In genomic region chr13:49466393-49467075, GRCm38 (mm10) we compare ENCODE assay signal across 9 mouse cellular contexts. TPM values are rescaled to one million over a fixed set of nuclear protein-coding genes. Genes with fewer than 3 reads are reported as not detected.
A peak's percentile ranks its signal among the peaks of the same experiment; 100 is the strongest.
DNase-seq lines count a peak whose midpoint lies in the region; ATAC-seq lines count a peak whose summit lies in the region.
"Had no signal": no experiment of that assay in that cellular context is flagged by ENCODE, and none has a peak within 500 bp of the region (broad histone marks: within the 10 kb centered on the region; RNA-seq: fewer than 3 reads in every experiment).

No protein-coding gene starts in this region.

- 28% methylated on average over 11 of the region's 11 CpGs for WGBS in embryonic facial prominence, embryonic 14.5 days

- H3K36me3 ChIP-seq in embryonic facial prominence, embryonic 14.5 days (ENCODE audit: control insufficient read depth, insufficient read depth, low read length): peaks cover 35% of the 10 kb centered on the region

- intact Hi-C loops in left cerebral cortex, postnatal 4 days (cut with DNase I): no loop called here
- intact Hi-C loops in left cerebral cortex, postnatal 36 days (cut with DNase I): no loop called here
- intact Hi-C loops in heart, postnatal 25 days (cut with DNase I): no loop called here

- H3K4me3 ChIP-seq in embryonic facial prominence, embryonic 14.5 days (ENCODE audit: low read depth, low read length): no peak overlapping the region

- DNase-seq in left cerebral cortex, postnatal 4 days: peak; percentile 71
- DNase-seq in left cerebral cortex, postnatal 36 days (ENCODE audit: low spot score in 2 of 2): no peak
- peak; percentile 92 for DNase-seq in embryonic facial prominence, embryonic 14.5 days (ENCODE audit: low spot score)
- DNase-seq in heart, postnatal 25 days (ENCODE audit: low spot score): peak; percentile 53
- peak; percentile 68 for DNase-seq in ovary, postnatal 36 days (ENCODE audit: low spot score)
- no peak for DNase-seq in thymus, postnatal 25 days
- DNase-seq in layer of hippocampus, adult 18-20 months (ENCODE audit: low spot score in 2 of 2): no peak

- H3K27ac ChIP-seq in embryonic facial prominence, embryonic 14.5 days (replicated peaks; ENCODE audit: low read depth, low read length): peak overlapping the region; percentile 82

- H3K9me3 ChIP-seq in embryonic facial prominence, embryonic 14.5 days (ENCODE audit: control insufficient read depth, low read length): no peaks in the 10 kb centered on the region
- H3K9me3 ChIP-seq: G1E had no signal

- H3K4me1 ChIP-seq in embryonic facial prominence, embryonic 14.5 days (ENCODE audit: control insufficient read depth, insufficient read depth, low read length): peaks cover 25% of the 10 kb centered on the region

- H3K27me3 ChIP-seq in embryonic facial prominence, embryonic 14.5 days (replicated peaks; ENCODE audit: control insufficient read depth, insufficient read depth, low read length): no peaks in the 10 kb centered on the region

- H3K4me2 ChIP-seq in embryonic facial prominence, embryonic 14.5 days (ENCODE audit: low read depth, low read length): 0 out of 2 replicates have a peak overlapping the region, but pooled peaks have one; percentile 13

- H3K9ac ChIP-seq in embryonic facial prominence, embryonic 14.5 days (ENCODE audit: low read depth, low read length): peak overlapping the region; percentile 43; the same call in 1 of the 2 replicates

- peak; percentile 89 for ATAC-seq in embryonic facial prominence, embryonic 14.5 days (ENCODE audit: low read depth)
- no peak for ATAC-seq in megakaryocyte-erythroid progenitor cell, adult 5-6 weeks (replicated peaks; ENCODE audit: low FRiP score, low TSS enrichment, poor library complexity, severe bottlenecking)

RNA-seq across cellular contexts. Expression of gene Tes3-ps, which starts 26.6 kb away (rescaled TPM):
- 1 to 10 TPM; 2.4 to 2.8 TPM for total RNA-seq in left cerebral cortex, postnatal 4 days (2021)
- total RNA-seq in left cerebral cortex, postnatal 36 days (2021): 1 to 10 TPM; 1.4 to 1.6 TPM
- 0.81 and 0.97 TPM in 2 replicates for polyA plus RNA-seq in embryonic facial prominence, embryonic 14.5 days (2014; fragmentation: Nextera tagmentation; extraction: Ambion mirVana)
- total RNA-seq in heart, postnatal 25 days (2021): 1 to 10 TPM; 1.5 TPM
- total RNA-seq in megakaryocyte-erythroid progenitor cell, adult 5-6 weeks (2014; fragmentation: Nextera tagmentation): 0.12 and 0.20 TPM in 2 replicates
- total RNA-seq in megakaryocyte-erythroid progenitor cell, adult 5-6 weeks (2017): 6.5 and 7.0 TPM in 2 replicates
- total RNA-seq in layer of hippocampus, adult 18-20 months (2021): 1 to 10 TPM; 1.4 to 1.5 TPM

RNA-seq across cellular contexts. Expression of gene Ecm2, which starts 38.1 kb away (rescaled TPM):
- total RNA-seq in left cerebral cortex, postnatal 4 days (2021): 1 to 10 TPM; 1.7 to 1.9 TPM
- 1 to 10 TPM; 2.2 to 2.6 TPM for total RNA-seq in left cerebral cortex, postnatal 36 days (2021)
- 1.7 TPM in 2 replicates for polyA plus RNA-seq in embryonic facial prominence, embryonic 14.5 days (2014; fragmentation: Nextera tagmentation; extraction: Ambion mirVana)
- total RNA-seq in heart, postnatal 25 days (2021): 10 to 100 TPM; 15.1 to 16.1 TPM
- total RNA-seq in megakaryocyte-erythroid progenitor cell, adult 5-6 weeks (2014; fragmentation: Nextera tagmentation): 0.12 TPM in 1 of 2 replicates, not detected in the other
- 0.46 TPM in 1 of 2 replicates, not detected in the other for total RNA-seq in megakaryocyte-erythroid progenitor cell, adult 5-6 weeks (2017)
- total RNA-seq in layer of hippocampus, adult 18-20 months (2021): 1 to 10 TPM; 6.5 to 8.0 TPM

RNA-seq across cellular contexts. Expression of gene Ippk, which starts 45.5 kb away (rescaled TPM):
- total RNA-seq in left cerebral cortex, postnatal 4 days (2021): 10 to 100 TPM; 12.7 to 12.8 TPM
- 10 to 100 TPM; 13.8 to 17.2 TPM for total RNA-seq in left cerebral cortex, postnatal 36 days (2021)
- polyA plus RNA-seq in embryonic facial prominence, embryonic 14.5 days (2014; fragmentation: Nextera tagmentation; extraction: Ambion mirVana): 13.8 and 14.5 TPM in 2 replicates
- total RNA-seq in heart, postnatal 25 days (2021): 1 to 10 TPM; 5.6 to 6.4 TPM
- 8.9 and 9.8 TPM in 2 replicates for total RNA-seq in megakaryocyte-erythroid progenitor cell, adult 5-6 weeks (2014; fragmentation: Nextera tagmentation)
- total RNA-seq in megakaryocyte-erythroid progenitor cell, adult 5-6 weeks (2017): 13.0 and 13.2 TPM in 2 replicates
- 10 to 100 TPM; 33.5 to 37.1 TPM for total RNA-seq in layer of hippocampus, adult 18-20 months (2021)

Comparison
In these comparisons a context has a peak if more than half of its experiments do, and no peak if none do; other contexts are left out.
1. DNase-seq: peak in left cerebral cortex, postnatal 4 days (single experiment), embryonic facial prominence, embryonic 14.5 days (single experiment), heart, postnatal 25 days (single experiment) and ovary, postnatal 36 days (single experiment); none in left cerebral cortex, postnatal 36 days (0 of 2), thymus, postnatal 25 days (single experiment) and layer of hippocampus, adult 18-20 months (0 of 2).